Mouse (Mus musculus) cerebellum, adult 2 months (tissue): ENCODE data around the gene Ufc1. TPM values are rescaled to one million over a fixed set of nuclear protein-coding genes. Genes with fewer than 3 reads are reported as not detected.

Source experiments
- DNase-seq, 2 experiments: peaks; one replicate each; pipeline ENCODE4 v3.0.0; 2021
- H3K27ac ChIP-seq: fragments of 200-500 bp; 2 replicates; pipeline ENCODE4 v1.5.1; 2012; ENCODE audit warnings: low read length, control low read depth, inconsistent platforms; ENCODE audit not compliant: insufficient read depth
- H3K27me3 ChIP-seq: fragments of 200-500 bp; 2 replicates; pipeline ENCODE4 v1.6.1; 2012; ENCODE audit warnings: inconsistent platforms, mild to moderate bottlenecking, low read length, moderate library complexity; ENCODE audit not compliant: control insufficient read depth, insufficient read depth
- H3K4me1 ChIP-seq: fragments of 200-500 bp; 2 replicates; pipeline ENCODE4 v1.6.1; 2011; ENCODE audit warnings: low read length; ENCODE audit not compliant: control insufficient read depth, insufficient read depth
- H3K4me3 ChIP-seq: fragments of 200-500 bp; replicated peaks from 2 replicates; pipeline ENCODE3; 2011; ENCODE audit warnings: mild to moderate bottlenecking, low read depth, low read length, control low read depth; ENCODE audit not compliant: insufficient read depth
- CTCF ChIP-seq: fragments of 200-500 bp; IDR thresholded peaks from 2 replicates; pipeline ENCODE4 v1.5.1; 2011; ENCODE audit warnings: low read depth, mild to moderate bottlenecking, control low read depth, low read length, moderate library complexity, borderline replicate concordance; ENCODE audit not compliant: insufficient read depth
- POLR2A ChIP-seq: fragments of 200-500 bp; IDR thresholded peaks from 2 replicates; pipeline ENCODE4 v1.6.1; 2011; ENCODE audit warnings: low read length, control low read depth, borderline replicate concordance; ENCODE audit not compliant: insufficient read depth
- WGBS: fragments of 180-500 bp; shearing (Covaris S2); methylation state at CpG from one replicate; pipeline ENCODE4 v1.1.7; 2018; 5-methylcytosine and 5-hydroxymethylcytosine counted together
- polyA plus RNA-seq: library from polyadenylated mRNA; depleted of rRNA; stranded (reverse); fragments of >200 nt; gene quantifications from 2 replicates; pipeline ENCODE4 v1.2.3, GENCODE M21; 2012

Gene Ufc1
- polyA plus RNA-seq, 1 experiment = 109 TPM

GRCm38 (mm10) chr1:171298226-171298625 is 3.4 kb upstream of the Ufc1 start:
- H3K4me1 ChIP-seq = no peaks in the 10 kb centered on the region
- TF ChIP-seq POLR2A (no peak), CTCF (no peak)
- no peak overlapping the region for H3K4me3 ChIP-seq
- no peaks in the 10 kb centered on the region for H3K27me3 ChIP-seq
- H3K27ac ChIP-seq = no peak overlapping the region
- DNase-seq = peak; percentile 27 to 66
- 32% methylated on average over 3 of the region's 3 CpGs for WGBS

DNA sequence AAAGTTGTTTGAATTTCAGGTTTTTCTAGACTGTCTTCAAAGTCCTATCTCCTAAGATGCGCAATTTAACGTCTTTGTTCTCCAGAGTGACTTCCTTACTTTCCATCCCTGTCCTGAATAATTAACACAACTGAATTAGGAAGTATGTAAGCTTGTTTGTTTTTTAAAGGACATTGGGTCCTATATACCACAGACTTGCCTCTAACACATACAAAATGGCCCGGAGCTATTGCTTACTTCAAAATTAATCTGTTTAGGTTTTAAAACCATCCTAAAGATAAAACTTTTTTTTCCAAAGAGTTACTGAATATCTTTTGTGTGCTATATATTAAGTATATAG is 209 bp upstream of the Ufc1 start:
- no peak for DNase-seq
- Histone ChIP-seq H3K27ac (peak overlapping the region; percentile 97; the same call in 1 of the 2 replicates), H3K27me3 (no peaks in the 10 kb centered on the region), H3K4me1 (no peaks in the 10 kb centered on the region), H3K4me3 (peak overlapping the region; percentile 94)
- TF ChIP-seq POLR2A (no peak), CTCF (no peak)
- WGBS = 11% methylated on average over 3 of the region's 3 CpGs

GRCm38 (mm10) chr1:171293906-171294297 is 922 bp downstream of the Ufc1 start:
- H3K4me3 ChIP-seq = peak overlapping the region; percentile 94
- no peak for DNase-seq
- WGBS = 18% methylated on average over 5 of the region's 5 CpGs
- TF ChIP-seq POLR2A = no peak
- no peak for TF ChIP-seq CTCF
- no peaks in the 10 kb centered on the region for H3K4me1 ChIP-seq
- no peaks in the 10 kb centered on the region for H3K27me3 ChIP-seq
- peak overlapping the region; percentile 97; the same call in 1 of the 2 replicates for H3K27ac ChIP-seq

DNA sequence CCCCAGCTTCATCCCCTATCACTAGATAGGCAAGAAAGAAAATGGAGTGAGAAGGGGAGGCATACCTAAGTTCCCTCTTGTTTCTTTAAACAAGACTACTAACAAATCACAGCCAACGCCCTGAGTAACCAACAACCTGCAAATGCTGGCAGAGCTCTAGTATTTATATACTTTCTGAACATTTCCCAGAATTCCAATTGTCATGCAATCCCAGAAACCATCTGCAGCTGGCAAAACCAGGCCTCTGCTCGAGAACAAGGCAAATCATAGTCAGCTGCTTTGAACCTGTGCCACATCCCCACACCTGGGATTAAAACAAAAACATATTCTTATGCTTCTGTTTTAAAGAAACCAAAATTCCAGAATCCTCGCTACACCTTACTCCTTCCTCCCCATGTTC is 1.5 kb downstream of the Ufc1 start:
- no peak overlapping the region for H3K4me3 ChIP-seq
- no peaks in the 10 kb centered on the region for H3K4me1 ChIP-seq
- no peaks in the 10 kb centered on the region for H3K27me3 ChIP-seq
- H3K27ac ChIP-seq = no peak overlapping the region
- no peak for DNase-seq
- TF ChIP-seq POLR2A (no peak), CTCF (no peak)
- WGBS = 58% methylated on average over 3 of the region's 3 CpGs

- WGBS = 62% methylated on average over 4 of the region's 4 CpGs
- no peak for TF ChIP-seq POLR2A
Observed at GRCm38 (mm10) chr1:171288328-171288727, 6.5 kb downstream of the Ufc1 start.

DNA sequence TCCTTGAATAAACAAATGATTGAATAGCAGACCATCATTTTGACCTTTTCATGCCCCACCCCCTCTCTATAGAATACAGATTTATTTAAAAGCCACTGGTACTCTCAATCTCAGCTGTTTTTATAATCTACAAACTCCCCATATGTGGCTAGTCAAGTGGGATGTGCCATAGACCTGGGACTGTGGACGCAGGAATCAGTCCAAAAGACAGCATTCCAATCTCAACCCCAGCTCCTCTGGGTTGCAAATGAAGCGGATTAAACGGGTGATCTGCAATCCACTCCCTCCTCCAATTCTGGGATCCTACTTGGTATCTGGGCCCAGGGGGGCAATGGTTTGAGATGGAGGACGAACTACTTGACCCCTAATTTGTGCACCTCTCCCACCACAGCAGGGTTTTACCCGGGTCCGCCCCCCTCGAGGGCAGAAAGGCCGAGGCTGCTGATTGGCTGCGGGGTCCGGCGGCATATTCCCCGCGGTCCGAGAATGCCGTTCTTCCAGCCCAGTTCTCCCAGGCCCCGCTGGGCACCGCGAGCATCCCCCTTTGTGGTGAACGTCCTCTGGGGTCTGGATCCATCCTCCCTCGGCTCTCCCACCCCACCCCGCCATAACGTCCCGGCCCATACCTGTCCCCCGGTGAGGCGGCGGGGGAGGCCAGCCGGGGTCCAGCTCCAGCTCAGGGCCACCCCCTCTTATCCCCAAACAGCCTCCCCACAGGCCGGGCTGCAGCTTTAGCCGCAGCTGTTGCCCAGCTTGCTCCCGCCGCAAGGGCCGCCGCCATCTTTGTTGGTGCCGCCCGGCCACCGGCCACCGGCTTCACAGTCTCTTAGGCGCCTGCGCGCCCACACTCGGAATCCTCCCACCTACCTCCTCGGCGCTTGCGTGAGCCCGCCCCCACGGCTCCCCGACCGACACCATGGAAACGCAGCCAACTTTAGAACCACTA is 7.4 kb downstream of the Ufc1 start, which contains the start of gene Usp21:
TSS of gene Usp21 (minus strand) at position 856 of the 946 bp plus-strand sequence.
- peak; percentile 95 for DNase-seq
- H3K4me3 ChIP-seq = peak within 1 kb of the TSS; percentile 73
- peak; percentile 71; the same call in 1 of the 2 replicates for TF ChIP-seq POLR2A
- no peak for TF ChIP-seq CTCF
- peak within 1 kb of the TSS; percentile 77 for H3K27ac ChIP-seq
- WGBS = under 1% methylated on average over 49 of the region's 49 CpGs
- H3K4me1 ChIP-seq = peaks cover 4% of the 10 kb centered on the region; the same call in 1 of the 2 replicates
- H3K27me3 ChIP-seq = no peaks in the 10 kb centered on the region

More at GRCm38 (mm10) chr1:171288328-171288727, 6.5 kb downstream of the Ufc1 start:
- no peaks in the 10 kb centered on the region for H3K27me3 ChIP-seq
- peaks cover 4% of the 10 kb centered on the region; the same call in 1 of the 2 replicates for H3K4me1 ChIP-seq
- peak overlapping the region; percentile 73 for H3K4me3 ChIP-seq
- peak overlapping the region; percentile 42; the same call in 1 of the 2 replicates for H3K27ac ChIP-seq
- DNase-seq = no peak

- TF ChIP-seq CTCF = no peak
- TF ChIP-seq POLR2A = no peak
- 69% methylated on average over 19 of the region's 19 CpGs for WGBS
- peak overlapping the region; percentile 73 for H3K4me3 ChIP-seq
- peak in 1 of 2 experiments; percentile 31 for DNase-seq
- no peaks in the 10 kb centered on the region for H3K27me3 ChIP-seq
- H3K4me1 ChIP-seq = peaks cover 4% of the 10 kb centered on the region; the same call in 1 of the 2 replicates
- no peak overlapping the region for H3K27ac ChIP-seq
Observed at GRCm38 (mm10) chr1:171286517-171286916, 8.3 kb downstream of the Ufc1 start.
